In genomic region chr8:12952699-12953098, GRCm38 (mm10) we compare ENCODE assay signal across 26 mouse cellular contexts.
A peak's percentile ranks its signal among the peaks of the same experiment; 100 is the strongest.
DNase-seq lines count a peak whose midpoint lies in the region; ATAC-seq and TF ChIP-seq lines count a peak whose summit lies in the region.
"Had no signal": no experiment of that assay in that cellular context is flagged by ENCODE, and none has a peak within 500 bp of the region (broad histone marks: within the 10 kb centered on the region; RNA-seq: fewer than 3 reads in every experiment).

No protein-coding gene starts in this region.

- H3K9me3 ChIP-seq in hindbrain, embryonic 10.5 days: no peaks in the 10 kb centered on the region
- no peaks in the 10 kb centered on the region for H3K9me3 ChIP-seq in hindbrain, postnatal 0 days (ENCODE audit: low read length)
- no peaks in the 10 kb centered on the region for H3K9me3 ChIP-seq in neural tube, embryonic 12.5 days
- no peaks in the 10 kb centered on the region for H3K9me3 ChIP-seq in neural tube, embryonic 15.5 days (replicated peaks)
- no peaks in the 10 kb centered on the region for H3K9me3 ChIP-seq in embryonic facial prominence, embryonic 14.5 days (ENCODE audit: control insufficient read depth, low read length)
- H3K9me3 ChIP-seq: embryonic facial prominence, embryonic 12.5 days; forebrain, embryonic 13.5 days; G1E; heart, embryonic 12.5 days; heart, embryonic 15.5 days had no signal

- WGBS in hindbrain, embryonic 10.5 days: 49% methylated on average over 6 of the region's 6 CpGs
- 45% methylated on average over 6 of the region's 6 CpGs for WGBS in hindbrain, postnatal 0 days
- 66% methylated on average over 6 of the region's 6 CpGs for WGBS in neural tube, embryonic 12.5 days
- WGBS in neural tube, embryonic 15.5 days: 62% methylated on average over 6 of the region's 6 CpGs
- 50% methylated on average over 5 of the region's 6 CpGs for WGBS in embryonic facial prominence, embryonic 14.5 days

- no peak for TF ChIP-seq CTCF in hindbrain, postnatal 0 days (IDR thresholded peaks at IDR 0.05; ENCODE audit: low read depth)

- peaks cover 14% of the 10 kb centered on the region for H3K36me3 ChIP-seq in hindbrain, embryonic 10.5 days
- H3K36me3 ChIP-seq in hindbrain, postnatal 0 days (ENCODE audit: insufficient read depth, low read length): no peaks in the 10 kb centered on the region
- H3K36me3 ChIP-seq in neural tube, embryonic 12.5 days: 0 out of 2 replicates have a peak, but pooled peaks cover 14% of the 10 kb centered on the region
- peaks cover 30% of the 10 kb centered on the region for H3K36me3 ChIP-seq in neural tube, embryonic 15.5 days
- H3K36me3 ChIP-seq in embryonic facial prominence, embryonic 14.5 days (ENCODE audit: control insufficient read depth, insufficient read depth, low read length): no peaks in the 10 kb centered on the region
- H3K36me3 ChIP-seq: G1E; heart, embryonic 12.5 days; heart, embryonic 15.5 days had no signal

- peaks cover 95% of the 10 kb centered on the region for H3K4me1 ChIP-seq in hindbrain, embryonic 10.5 days (replicated peaks)
- peaks cover 26% of the 10 kb centered on the region for H3K4me1 ChIP-seq in hindbrain, postnatal 0 days (ENCODE audit: insufficient read depth, low read length)
- peaks cover 65% of the 10 kb centered on the region for H3K4me1 ChIP-seq in neural tube, embryonic 12.5 days
- H3K4me1 ChIP-seq in neural tube, embryonic 15.5 days: peaks cover 81% of the 10 kb centered on the region
- peaks cover 16% of the 10 kb centered on the region for H3K4me1 ChIP-seq in embryonic facial prominence, embryonic 14.5 days (ENCODE audit: control insufficient read depth, insufficient read depth, low read length)

- H3K9ac ChIP-seq in hindbrain, postnatal 0 days (replicated peaks; ENCODE audit: low read length): no peak overlapping the region
- 0 out of 2 replicates have a peak overlapping the region, but pooled peaks have one; percentile 8 for H3K9ac ChIP-seq in neural tube, embryonic 12.5 days
- no peak overlapping the region for H3K9ac ChIP-seq in neural tube, embryonic 15.5 days (replicated peaks)
- H3K9ac ChIP-seq in embryonic facial prominence, embryonic 14.5 days (ENCODE audit: low read depth, low read length): no peak overlapping the region
- H3K9ac ChIP-seq: embryonic facial prominence, embryonic 12.5 days; forebrain, embryonic 13.5 days; forebrain, postnatal 0 days; heart, embryonic 12.5 days; heart, embryonic 15.5 days; hindbrain, embryonic 14.5 days had no signal

- no peak for DNase-seq in hindbrain, embryonic 10.5 days (ENCODE audit: low spot score)
- no peak for DNase-seq in hindbrain, postnatal 0 days (ENCODE audit: low spot score)
- peak; percentile 25 for DNase-seq in embryonic facial prominence, embryonic 14.5 days (ENCODE audit: low spot score)
- no peak for DNase-seq in layer of hippocampus, postnatal 14 days (ENCODE audit: low spot score in 2 of 2)
- DNase-seq: adrenal gland, postnatal 10 days; adrenal gland, postnatal 36 days; B cell, adult 2 months; cerebellum, adult 18-20 months; cerebellum, adult 9-10 months; cerebellum, postnatal 14 days; forebrain, postnatal 0 days; gastrocnemius, adult 2 months; gastrocnemius, postnatal 14 days; heart, adult 11 months; heart, postnatal 10 days; heart, postnatal 36 days had no signal

- no peak overlapping the region for H3K4me2 ChIP-seq in hindbrain, postnatal 0 days (ENCODE audit: low read depth, low read length)
- H3K4me2 ChIP-seq in neural tube, embryonic 12.5 days (replicated peaks): no peak overlapping the region
- no peak overlapping the region for H3K4me2 ChIP-seq in neural tube, embryonic 15.5 days
- no peak overlapping the region for H3K4me2 ChIP-seq in embryonic facial prominence, embryonic 14.5 days (ENCODE audit: low read depth, low read length)
- H3K4me2 ChIP-seq: embryonic facial prominence, embryonic 12.5 days; forebrain, embryonic 13.5 days; heart, embryonic 12.5 days; heart, embryonic 15.5 days; hindbrain, embryonic 14.5 days had no signal

- no peaks in the 10 kb centered on the region for H3K27me3 ChIP-seq in hindbrain, embryonic 10.5 days (ENCODE audit: insufficient read depth, poor library complexity, severe bottlenecking)
- no peaks in the 10 kb centered on the region for H3K27me3 ChIP-seq in hindbrain, postnatal 0 days (ENCODE audit: insufficient read depth, low read length)
- H3K27me3 ChIP-seq in neural tube, embryonic 12.5 days (replicated peaks): no peaks in the 10 kb centered on the region
- H3K27me3 ChIP-seq in neural tube, embryonic 15.5 days (replicated peaks): no peaks in the 10 kb centered on the region
- H3K27me3 ChIP-seq in embryonic facial prominence, embryonic 14.5 days (replicated peaks; ENCODE audit: control insufficient read depth, insufficient read depth, low read length): no peaks in the 10 kb centered on the region
- H3K27me3 ChIP-seq: embryonic facial prominence, embryonic 12.5 days; forebrain, embryonic 13.5 days; heart, embryonic 12.5 days; heart, embryonic 15.5 days; Patski had no signal

- no peak for ATAC-seq in hindbrain, postnatal 0 days
- no peak for ATAC-seq in neural tube, embryonic 12.5 days (ENCODE audit: low FRiP score, low read depth)
- no peak for ATAC-seq in neural tube, embryonic 15.5 days (ENCODE audit: low FRiP score)
- no peak for ATAC-seq in embryonic facial prominence, embryonic 14.5 days (ENCODE audit: low read depth)
- ATAC-seq: forebrain, embryonic 13.5 days; forebrain, postnatal 0 days; Patski had no signal

- peak overlapping the region; percentile 13; the same call in 1 of the 2 replicates for H3K27ac ChIP-seq in hindbrain, embryonic 10.5 days
- no peak overlapping the region for H3K27ac ChIP-seq in hindbrain, postnatal 0 days
- no peak overlapping the region for H3K27ac ChIP-seq in neural tube, embryonic 12.5 days
- H3K27ac ChIP-seq in neural tube, embryonic 15.5 days (replicated peaks): no peak overlapping the region
- no peak overlapping the region for H3K27ac ChIP-seq in embryonic facial prominence, embryonic 14.5 days (replicated peaks; ENCODE audit: low read depth, low read length)
- H3K27ac ChIP-seq: embryonic facial prominence, embryonic 12.5 days; forebrain, embryonic 13.5 days; gastrocnemius, adult 2 months; heart, embryonic 15.5 days; hindbrain, embryonic 14.5 days had no signal

- H3K4me3 ChIP-seq in hindbrain, embryonic 10.5 days: no peak overlapping the region
- no peak overlapping the region for H3K4me3 ChIP-seq in hindbrain, postnatal 0 days (ENCODE audit: low read length)
- no peak overlapping the region for H3K4me3 ChIP-seq in neural tube, embryonic 12.5 days
- H3K4me3 ChIP-seq in neural tube, embryonic 15.5 days (replicated peaks): no peak overlapping the region
- no peak overlapping the region for H3K4me3 ChIP-seq in embryonic facial prominence, embryonic 14.5 days (ENCODE audit: low read depth, low read length)
- H3K4me3 ChIP-seq: embryonic facial prominence, embryonic 12.5 days; erythroblast, embryonic 14.5 days; forebrain, embryonic 13.5 days; gastrocnemius, adult 2 months; heart, embryonic 12.5 days; heart, embryonic 15.5 days had no signal
